8 mouse cellular contexts compared by ENCODE assay signal in the genomic region with DNA sequence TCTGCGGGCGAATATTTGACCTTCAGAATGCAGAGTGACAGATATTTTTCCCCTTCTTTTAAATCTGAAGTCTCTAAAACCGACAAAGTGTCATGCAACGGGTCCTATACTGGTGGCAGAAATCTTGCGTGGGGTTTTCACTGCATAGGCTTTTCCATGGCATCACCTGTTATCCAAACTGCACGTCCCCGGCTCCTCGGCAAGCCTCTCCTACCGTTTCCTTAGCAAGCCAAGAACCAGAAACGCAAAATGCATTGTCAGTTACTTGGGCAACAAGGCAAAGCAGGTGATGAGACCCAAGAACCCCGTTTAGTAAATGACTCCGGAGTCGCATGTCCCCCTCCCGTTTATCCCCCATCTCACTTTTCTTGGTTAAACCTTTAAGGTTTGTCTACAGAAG. TPM values are rescaled to one million over a fixed set of nuclear protein-coding genes. Genes with fewer than 3 reads are reported as not detected.
DNase-seq lines count a peak whose midpoint lies in the region; ATAC-seq lines count a peak whose summit lies in the region.

No protein-coding gene starts in this region.

- no peak for ATAC-seq in forebrain, embryonic 15.5 days (replicated peaks)

- H3K9ac ChIP-seq in forebrain, embryonic 15.5 days (replicated peaks), result peak overlapping the region; percentile 88

- H3K27me3 ChIP-seq in forebrain, embryonic 15.5 days, result no peaks in the 10 kb centered on the region

- peak overlapping the region; percentile 96 for H3K4me2 ChIP-seq in forebrain, embryonic 15.5 days (replicated peaks)

- DNase-seq in kidney, postnatal 14 days, result peak; percentile 20
- DNase-seq in kidney, adult 8-10 months, result no peak
- peak; percentile 48 for DNase-seq in R1 (ENCODE audit: low read depth, low spot score)
- no peak for DNase-seq in urinary bladder, adult 2 months (ENCODE audit: low spot score)
- no peak for DNase-seq in urinary bladder, postnatal 4 days (ENCODE audit: low spot score in 2 of 2)
- no peak for DNase-seq in urinary bladder, adult 18-20 months (ENCODE audit: low spot score in 2 of 2)

- peak overlapping the region; percentile 92 for H3K4me3 ChIP-seq in forebrain, embryonic 15.5 days
- peak overlapping the region; percentile 73 for H3K4me3 ChIP-seq in macrophage (ENCODE audit: inconsistent target)

- H3K27ac ChIP-seq in forebrain, embryonic 15.5 days (replicated peaks), result peak overlapping the region; percentile 92
- peak overlapping the region; percentile 42 for H3K27ac ChIP-seq in macrophage

- WGBS in forebrain, embryonic 15.5 days, result 6% methylated on average over 14 of the region's 14 CpGs
- 11% methylated on average over 14 of the region's 14 CpGs for WGBS in macrophage (ENCODE audit: missing documents)

- no peaks in the 10 kb centered on the region for H3K36me3 ChIP-seq in forebrain, embryonic 15.5 days
- H3K36me3 ChIP-seq in macrophage (ENCODE audit: inconsistent target), result no peaks in the 10 kb centered on the region

- H3K79me2 ChIP-seq in macrophage (ENCODE audit: inconsistent target), result peaks cover 53% of the 10 kb centered on the region

- no peaks in the 10 kb centered on the region for H3K9me3 ChIP-seq in forebrain, embryonic 15.5 days

- H3K4me1 ChIP-seq in forebrain, embryonic 15.5 days, result peaks cover 32% of the 10 kb centered on the region

RNA-seq across cellular contexts. Expression of a gene that starts 0.8 kb away (rescaled TPM):
- polyA plus RNA-seq in forebrain, embryonic 15.5 days (2015; fragmentation: Nextera tagmentation; extraction: Ambion mirVana), result 34.5 and 35.1 TPM in 2 replicates
- total RNA-seq in macrophage (2018; cell fraction: chromatin; rRNA removed), result 100 to 1,000 TPM in 22 of 26 experiments, 10 to 100 TPM in 4; 70.8 to 283 (median 183) TPM
- total RNA-seq in macrophage (2018; cell fraction: cytosol; rRNA removed), result 10 to 100 TPM; 13.7 to 40.9 (median 24.9) TPM
- 100 to 1,000 TPM in 14 of 26 experiments, 10 to 100 TPM in 12; 49.9 to 175 (median 103) TPM for total RNA-seq in macrophage (2018; cell fraction: nucleus; rRNA removed)
- 17.3 to 23.8 TPM (median 23.4 TPM) in 3 replicates for polyA plus RNA-seq in macrophage (2018)
- polyA plus RNA-seq in urinary bladder, adult 2 months (2012; rRNA removed), result 27.9 and 35.3 TPM in 2 replicates

RNA-seq across cellular contexts. Expression of a gene that starts 53.4 kb away (rescaled TPM):
- polyA plus RNA-seq in forebrain, embryonic 15.5 days (2015; fragmentation: Nextera tagmentation; extraction: Ambion mirVana), result 30.4 and 32.6 TPM in 2 replicates
- total RNA-seq in macrophage (2018; cell fraction: chromatin; rRNA removed), result 10 to 100 TPM in 8 of 26 experiments, 1 to 10 TPM in 18; 1.0 to 15.7 (median 7.3) TPM
- 10 to 100 TPM; 15.1 to 21.6 (median 18.8) TPM for total RNA-seq in macrophage (2018; cell fraction: cytosol; rRNA removed)
- total RNA-seq in macrophage (2018; cell fraction: nucleus; rRNA removed), result 10 to 100 TPM in 20 of 26 experiments, 1 to 10 TPM in 6; 4.6 to 20.4 (median 12.9) TPM
- polyA plus RNA-seq in macrophage (2018), result 6.8 to 19.4 TPM (median 17.0 TPM) in 3 replicates
- 19.0 and 26.2 TPM in 2 replicates for polyA plus RNA-seq in urinary bladder, adult 2 months (2012; rRNA removed)

Comparison
In these comparisons a context has a peak if more than half of its experiments do, and no peak if none do; other contexts are left out.
1. DNase-seq: peak in kidney, postnatal 14 days (single experiment) and R1 (single experiment); none in kidney, adult 8-10 months (0 of 2), urinary bladder, adult 2 months (single experiment), urinary bladder, postnatal 4 days (0 of 2) and urinary bladder, adult 18-20 months (0 of 2).